Mouse (Mus musculus) cerebellum, adult 8-10 months (tissue): ENCODE data around the gene Foxa3.

Experiments
- DNase-seq: peaks from one replicate; pipeline ENCODE4 v3.0.0; 2022

Foxa3 gene

DNA sequence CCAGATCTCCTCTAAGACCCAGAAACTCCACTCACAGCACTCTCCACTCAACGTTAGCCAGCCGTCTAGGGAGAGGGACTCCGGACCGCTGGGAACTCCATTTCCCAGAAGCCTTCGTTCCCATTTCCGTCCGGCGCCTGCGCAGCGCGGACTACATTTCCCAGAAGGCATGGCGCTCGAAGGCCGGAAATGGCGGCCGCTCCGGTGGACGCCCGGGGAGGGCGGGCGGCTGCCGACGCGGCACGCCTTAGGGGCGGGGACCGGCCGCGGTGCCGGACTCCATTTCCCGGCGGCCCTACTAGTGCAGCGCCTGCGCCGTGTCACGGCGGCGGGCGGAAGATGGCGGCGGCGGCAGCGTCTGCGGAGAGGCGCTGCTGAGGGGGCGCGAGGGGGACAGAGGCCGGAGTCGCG is 763 bp upstream of the Foxa3 start, which contains the start of gene Sympk:
Gene Sympk (plus strand): TSS at position 282 of the 411 bp plus-strand sequence.
- peak; percentile 93 for DNase-seq

DNA sequence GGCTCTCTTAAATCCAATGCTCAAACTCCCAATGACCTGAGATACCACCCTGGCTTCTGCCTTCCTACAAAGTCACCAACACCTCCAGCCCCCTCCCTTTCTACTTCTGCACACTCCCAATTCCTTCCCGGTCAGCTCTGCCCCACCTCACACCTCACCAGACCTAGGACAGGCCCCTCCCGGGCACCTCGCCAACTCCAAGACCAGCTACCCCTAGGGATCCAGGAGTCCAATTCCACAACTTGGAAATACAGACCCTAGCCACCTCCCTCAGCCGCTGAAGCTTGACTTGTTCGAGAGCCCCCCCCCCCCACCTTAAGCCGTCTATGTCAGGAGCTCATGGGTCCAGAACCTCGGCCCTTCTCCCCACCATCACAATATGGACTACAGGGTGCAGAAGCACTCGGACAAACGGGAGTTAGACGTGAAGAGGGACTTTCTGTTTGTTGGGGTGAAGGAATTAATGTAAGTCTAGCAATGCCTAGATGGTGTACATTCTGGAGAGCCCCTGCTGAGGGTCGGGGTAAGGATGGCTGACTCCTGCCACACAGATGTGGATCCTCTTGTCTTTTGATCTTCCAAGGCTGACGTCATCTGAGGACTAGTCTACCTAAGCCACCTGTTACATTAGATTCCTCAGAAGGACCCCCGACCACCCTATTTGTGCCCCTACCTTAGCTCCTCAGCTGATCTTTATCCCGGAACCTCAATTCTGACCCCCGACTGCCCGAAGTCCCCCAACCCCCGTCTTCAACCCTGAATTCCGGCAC is 964 bp downstream of the Foxa3 start:
- DNase-seq, result no peak

DNA sequence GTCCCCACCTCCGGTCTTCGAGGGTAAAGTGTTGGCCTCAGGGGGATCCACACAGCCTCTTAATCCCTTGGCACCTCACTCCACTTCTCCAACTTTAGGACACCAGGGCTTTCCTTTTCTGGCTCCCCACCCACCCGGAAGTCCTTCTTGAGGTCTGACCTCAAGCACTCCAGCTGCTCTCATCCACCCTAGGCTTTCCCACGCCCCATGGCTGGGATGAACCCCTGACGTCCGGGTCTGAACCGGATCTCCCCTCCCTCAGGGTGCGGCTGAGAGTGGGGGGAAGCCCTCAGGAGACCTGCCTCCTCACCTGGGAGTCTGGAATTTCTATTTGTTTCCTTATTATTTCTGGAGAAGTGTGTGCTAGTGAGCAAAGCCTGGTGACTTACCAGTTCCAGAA is 2.3 kb downstream of the Foxa3 start:
- no peak for DNase-seq

DNA sequence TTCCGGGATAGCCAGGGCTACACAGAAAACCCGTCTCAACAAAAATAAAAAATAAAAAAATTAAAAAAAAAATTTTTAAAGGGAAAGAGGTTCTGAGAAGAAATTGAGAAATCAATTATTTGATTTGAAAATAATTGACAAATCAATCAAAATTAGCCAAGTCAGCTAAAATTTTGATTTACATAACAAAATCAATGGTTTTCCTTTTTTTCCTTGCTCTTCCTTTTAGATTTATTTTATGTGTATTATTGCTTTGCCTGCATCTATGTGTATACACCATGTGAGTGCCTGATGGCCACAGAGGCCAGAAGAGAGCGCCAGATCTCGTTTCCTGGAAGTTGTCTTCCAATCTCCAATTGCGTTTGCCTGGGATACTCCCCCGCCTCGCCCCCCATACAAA is 5.4 kb downstream of the Foxa3 start:
- no peak for DNase-seq

DNA sequence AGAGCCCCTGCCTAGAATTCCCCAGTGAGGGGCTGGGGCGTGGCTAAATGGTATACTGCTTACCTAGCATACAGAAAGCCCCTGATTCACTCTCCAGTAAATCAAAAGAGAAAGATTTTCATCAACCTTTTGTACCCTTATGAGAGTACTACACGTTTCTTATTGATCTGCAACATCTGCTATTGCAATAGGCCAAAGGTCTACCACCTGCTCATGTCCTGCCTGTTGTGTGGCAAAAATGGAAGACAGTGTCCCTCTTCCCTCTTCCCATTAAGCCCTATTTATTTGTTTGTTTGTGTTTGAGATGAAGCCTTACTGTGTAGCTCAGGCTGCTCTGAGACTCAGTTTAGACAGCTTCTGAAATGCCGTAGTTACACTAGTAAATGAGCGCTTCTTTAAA is 7.3 kb downstream of the Foxa3 start:
- DNase-seq, result no peak

DNA sequence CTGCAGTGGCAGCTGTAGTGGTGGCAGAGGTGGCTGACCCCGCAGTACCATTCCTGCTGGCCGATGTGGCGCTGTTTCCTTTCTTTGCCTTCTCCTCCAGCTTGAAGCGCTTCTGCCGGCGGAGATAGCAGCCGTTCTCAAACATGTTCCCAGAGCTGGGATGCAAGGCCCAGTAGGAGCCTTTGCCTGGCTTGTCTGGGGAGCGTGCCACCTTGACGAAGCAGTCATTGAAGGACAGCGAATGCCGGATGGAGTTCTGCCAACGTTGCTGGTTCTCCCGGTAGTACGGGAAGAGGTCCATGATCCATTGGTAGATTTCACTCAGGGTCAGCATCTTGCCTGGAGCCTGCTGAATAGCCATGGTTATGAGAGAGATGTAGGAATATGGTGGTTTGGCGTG is 8.9 kb downstream of the Foxa3 start:
- no peak for DNase-seq

DNA sequence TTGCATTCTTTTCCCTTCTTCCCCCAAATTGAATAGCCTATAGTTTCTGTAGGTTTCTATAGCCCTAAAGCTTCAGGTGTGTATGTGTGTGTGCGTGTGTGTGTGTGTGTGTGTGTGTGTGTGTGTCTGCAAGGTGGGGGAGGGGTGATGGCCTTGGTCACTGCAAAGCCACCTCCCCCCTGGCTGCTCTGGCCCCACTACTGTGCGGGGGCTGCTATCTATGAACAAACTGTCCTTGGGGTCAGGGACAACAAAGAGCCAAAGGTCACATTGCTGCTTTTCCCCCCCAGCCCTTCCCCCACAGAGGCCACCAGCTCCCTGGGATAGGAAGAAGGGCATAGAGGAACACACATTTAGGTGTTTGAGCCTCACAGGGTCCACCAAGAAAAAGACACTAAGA is 10.5 kb downstream of the Foxa3 start:
- DNase-seq, result no peak

DNA sequence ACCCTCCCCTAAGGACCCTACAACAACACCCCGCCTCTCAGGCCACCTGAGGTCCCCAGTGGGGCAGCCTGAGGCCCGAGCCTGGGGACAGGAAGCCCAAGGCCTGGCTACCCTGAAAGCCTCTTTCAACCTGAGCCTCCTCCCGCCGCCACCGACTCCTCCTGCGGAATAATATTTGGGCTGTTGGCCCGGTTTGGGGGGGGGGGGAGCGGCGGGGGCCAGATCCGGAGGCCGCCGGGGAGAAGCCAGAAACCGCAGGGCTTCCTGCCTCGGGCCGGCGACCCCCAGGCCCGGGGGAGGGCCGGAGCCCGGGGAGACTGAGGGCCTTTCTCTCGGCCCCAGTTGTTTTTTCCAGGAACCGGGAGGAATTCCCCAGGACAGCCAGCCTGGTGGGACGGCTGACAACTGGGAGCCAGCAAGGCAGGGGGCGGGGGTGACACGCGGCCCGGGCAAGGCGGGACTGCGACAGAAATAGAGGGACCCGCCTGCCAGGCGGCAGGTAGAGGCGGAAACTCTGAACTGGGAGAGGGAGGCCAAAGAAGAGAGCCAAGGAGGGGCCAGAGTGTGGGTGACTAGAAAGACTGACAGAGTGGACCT is 11.2 kb downstream of the Foxa3 start:
- DNase-seq, result no peak

DNA sequence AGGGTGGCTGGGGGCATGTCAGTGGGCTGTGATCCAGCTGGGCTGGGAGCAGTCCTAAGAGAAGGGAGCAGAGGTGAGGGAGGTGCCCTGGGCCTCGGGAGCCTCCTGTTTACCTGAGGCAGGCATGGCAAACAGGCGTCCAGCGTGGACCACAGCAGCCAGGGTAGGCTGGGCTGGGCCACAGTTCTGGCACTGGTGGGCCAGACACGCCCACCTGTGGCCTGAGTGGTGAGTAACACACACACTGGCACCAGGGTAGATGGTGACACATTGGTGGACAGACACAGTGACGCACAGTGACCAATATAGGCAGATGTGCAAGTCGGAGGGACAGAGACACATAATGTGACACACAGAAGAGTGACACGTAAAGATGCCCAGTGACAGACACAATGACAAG is 12.8 kb downstream of the Foxa3 start:
- DNase-seq, result no peak

DNA sequence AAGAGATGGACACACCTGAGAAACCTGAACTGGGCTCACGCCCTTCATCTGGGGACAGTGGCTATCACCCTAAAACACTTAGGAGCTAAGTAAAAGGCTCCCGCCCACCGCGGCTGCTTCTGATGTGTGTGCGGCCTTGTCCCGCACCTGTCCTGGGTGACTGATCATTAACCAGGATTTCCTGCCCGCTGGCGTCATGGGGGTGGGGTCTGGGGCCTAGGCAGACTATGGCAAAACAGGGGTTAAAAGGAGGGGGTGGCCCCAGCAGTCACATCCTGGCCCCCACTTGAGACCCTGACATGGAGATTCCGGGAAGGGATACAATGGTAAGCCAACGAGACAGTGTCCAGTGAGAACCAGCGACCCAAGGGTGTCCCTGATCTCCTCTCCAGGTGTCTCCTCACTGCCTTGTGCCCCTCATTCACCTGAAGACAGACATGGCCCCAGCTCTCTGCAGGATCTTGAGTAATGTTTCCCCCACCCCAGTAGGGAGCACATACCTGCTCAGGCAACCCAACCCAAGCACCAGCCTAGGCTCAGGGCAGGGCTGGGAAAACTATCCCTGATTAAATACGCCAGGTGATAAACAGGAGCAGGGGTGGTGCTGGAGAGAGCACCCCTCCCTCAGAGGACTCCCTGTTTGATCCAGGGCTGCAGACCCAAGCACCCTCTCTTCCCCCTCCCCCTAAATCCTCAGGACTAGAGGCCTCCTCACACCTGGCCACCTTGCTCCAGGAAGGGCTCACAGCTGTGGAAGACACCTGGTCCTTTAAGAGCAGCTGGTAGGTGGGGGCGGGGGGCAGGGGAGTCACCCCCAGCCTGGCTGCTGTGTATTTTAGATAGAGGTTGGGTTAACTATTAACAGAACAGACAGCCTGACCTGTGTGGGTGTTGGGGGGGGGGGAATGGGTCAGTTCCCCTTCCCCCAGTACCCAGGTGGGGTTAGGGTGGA is 16.0 kb downstream of the Foxa3 start:
- DNase-seq, result no peak

DNA sequence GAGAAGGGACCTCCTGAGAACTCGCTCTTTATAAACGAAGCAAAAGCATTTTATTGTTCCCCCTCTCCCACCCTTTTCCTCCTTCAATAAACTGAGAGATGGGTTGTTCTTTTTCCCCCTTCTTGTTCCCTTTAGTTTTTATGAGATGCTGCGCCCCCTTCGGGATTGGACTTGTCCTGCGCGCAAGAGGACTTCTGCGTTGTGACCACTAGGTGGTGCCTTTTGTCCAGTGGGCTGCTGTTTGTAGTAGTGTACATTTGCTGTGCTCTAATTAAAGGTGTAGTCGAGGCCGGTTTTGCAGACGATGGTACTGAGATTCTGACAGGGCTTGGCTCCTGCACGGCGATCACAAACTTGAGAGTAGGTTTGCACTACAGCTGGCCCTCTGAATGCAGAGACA is 16.9 kb downstream of the Foxa3 start:
- peak; percentile 85 for DNase-seq

DNA sequence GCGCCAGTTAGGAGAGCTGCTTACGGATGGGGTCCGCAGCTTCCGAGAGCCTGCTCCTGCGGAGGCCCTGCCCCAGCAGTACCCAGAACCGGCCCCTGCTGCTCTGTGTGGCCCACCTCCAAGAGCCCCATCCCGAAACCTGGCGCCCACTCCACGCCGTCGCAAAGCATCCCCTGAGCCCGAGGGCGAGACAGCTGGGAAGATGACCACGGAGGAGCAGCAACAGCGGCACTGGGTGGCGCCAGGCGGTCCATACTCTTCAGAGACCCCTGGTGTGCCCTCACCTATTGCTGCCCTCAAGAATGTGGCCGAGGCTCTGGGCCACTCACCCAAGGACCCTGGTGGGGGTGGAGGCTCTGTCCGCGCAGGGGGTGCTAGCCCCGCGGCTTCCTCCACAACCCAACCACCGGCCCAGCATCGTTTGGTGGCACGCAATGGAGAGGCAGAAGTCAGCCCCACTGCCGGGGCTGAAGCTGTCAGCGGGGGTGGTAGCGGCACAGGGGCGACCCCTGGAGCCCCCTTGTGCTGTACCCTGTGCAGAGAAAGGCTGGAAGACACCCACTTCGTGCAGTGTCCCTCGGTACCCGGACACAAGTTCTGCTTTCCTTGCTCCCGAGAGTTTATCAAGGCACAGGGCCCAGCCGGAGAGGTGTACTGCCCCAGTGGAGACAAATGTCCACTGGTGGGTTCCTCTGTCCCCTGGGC is 17.8 kb downstream of the Foxa3 start:
- DNase-seq, result no peak

DNA sequence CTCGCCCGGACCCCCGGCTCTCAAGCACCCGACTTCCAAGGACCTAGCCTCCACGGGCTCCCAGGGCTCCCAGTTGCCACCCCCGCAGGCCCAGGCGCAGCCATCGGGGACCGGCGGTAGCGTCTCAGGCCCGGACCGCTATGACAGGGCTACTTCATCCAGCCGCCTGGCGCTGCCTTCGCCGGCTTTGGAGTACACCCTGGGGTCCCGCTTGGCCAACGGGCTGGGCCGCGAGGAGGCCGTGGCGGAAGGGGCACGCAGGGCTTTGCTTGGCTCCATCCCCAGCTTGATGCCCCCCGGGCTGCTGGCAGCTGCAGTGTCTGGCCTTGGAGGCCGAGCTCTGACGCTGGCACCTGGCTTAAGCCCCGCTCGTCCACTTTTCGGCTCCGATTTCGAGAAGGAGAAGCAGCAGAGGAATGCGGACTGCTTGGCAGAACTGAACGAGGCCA is 18.7 kb downstream of the Foxa3 start:
- DNase-seq, result peak; percentile 65

DNA sequence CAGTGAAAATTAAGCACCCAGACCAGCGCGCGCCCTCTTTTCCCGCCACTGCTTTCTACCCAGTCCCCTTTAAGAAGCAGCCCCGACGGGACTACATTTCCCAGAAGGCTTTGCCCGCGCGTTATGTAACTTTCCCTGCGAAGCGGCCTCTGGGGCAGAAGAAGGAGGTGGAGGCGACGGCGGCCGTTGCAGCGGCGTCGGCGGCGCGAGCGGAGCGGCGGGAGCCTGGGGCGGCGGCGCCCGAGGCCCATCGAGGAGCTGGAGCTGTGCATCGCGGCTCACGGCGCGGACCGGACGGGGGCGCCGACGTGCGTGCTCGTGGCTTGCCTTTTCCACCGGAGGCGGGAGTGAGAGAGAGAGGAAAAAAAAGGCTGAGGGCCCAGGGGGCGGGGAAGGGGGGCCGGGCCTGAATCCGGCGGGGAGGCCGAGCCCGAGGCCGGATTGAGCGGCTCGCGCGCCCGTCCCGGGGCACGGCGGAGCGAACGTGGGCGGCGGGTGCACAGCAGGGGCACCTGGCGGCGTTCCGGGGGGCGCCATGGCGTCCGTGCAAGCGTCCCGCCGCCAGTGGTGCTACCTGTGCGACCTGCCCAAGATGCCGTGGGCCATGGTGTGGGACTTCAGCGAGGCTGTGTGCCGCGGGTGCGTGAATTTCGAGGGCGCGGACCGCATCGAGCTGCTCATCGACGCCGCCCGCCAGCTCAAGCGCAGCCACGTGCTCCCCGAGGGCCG is 19.3 kb downstream of the Foxa3 start, which contains the start of gene Irf2bp1:
Gene Irf2bp1 (plus strand): TSS at position 143 of the 729 bp plus-strand sequence.
- DNase-seq, result peak; percentile 96

DNA sequence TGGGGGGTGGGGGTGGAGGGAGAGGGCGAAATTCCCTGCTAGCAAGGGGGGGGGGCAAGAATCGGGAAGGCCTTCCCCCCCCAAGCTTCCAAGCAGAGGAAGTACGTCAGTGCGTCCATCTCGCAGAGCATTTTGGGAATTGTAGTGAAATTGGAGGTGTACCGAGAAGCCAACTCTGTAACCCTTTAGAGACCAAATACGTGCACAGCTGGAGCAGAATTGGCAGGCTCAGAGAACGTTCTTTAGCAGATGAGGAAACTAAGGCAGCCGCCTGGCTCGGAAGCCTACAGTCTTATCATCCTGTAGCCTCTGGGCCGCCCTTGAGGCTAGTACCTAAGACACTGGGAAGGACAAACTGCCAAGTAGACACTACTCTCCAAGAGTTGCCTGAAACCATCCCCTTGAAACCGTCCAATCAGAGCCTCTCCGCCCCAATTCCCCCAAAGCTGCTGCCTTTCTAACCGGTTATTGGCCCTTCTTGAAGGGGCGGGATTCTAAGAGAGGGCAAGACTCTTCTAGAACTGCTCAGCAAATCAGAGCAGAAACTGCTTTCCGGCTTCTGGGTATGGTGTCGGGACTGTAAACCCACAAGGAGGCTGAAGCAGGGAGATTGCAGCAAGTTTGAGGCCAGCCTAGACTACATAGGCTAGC is 20.4 kb downstream of the Foxa3 start:
- DNase-seq, result peak; percentile 80

DNA sequence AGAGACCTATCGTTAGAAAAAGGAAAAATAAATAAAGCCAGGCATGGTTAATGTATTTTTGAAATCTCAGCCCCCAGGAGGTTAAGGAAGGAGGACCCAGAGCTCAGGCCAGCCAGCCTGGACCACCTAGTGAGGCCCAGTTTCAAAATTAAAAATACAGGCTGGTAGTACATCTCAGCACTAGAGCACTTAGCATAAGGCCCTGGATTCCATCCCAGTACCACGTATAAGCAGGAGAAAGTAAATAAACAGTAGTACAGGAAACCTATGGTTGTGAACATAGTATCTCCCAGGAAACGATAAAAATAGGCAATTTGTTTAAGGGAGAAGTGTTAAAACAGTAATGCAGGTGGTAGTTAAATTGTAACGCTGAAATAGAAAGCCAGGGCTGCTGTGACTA is 21.2 kb downstream of the Foxa3 start:
- no peak for DNase-seq

DNA sequence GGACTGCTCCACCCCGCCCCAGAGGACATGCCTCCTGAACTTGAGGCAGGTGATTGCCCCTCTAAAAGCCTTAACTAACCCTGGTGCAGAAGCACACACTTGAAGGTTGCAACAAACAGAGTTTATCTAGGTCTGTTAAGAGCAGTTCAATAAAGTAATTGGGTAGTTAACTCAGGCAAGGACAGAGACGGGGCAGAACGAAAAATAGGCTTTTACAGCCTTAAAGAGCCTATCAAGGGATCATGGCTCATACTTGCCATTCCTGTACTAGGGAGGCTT is 21.6 kb downstream of the Foxa3 start:
- no peak for DNase-seq

DNA sequence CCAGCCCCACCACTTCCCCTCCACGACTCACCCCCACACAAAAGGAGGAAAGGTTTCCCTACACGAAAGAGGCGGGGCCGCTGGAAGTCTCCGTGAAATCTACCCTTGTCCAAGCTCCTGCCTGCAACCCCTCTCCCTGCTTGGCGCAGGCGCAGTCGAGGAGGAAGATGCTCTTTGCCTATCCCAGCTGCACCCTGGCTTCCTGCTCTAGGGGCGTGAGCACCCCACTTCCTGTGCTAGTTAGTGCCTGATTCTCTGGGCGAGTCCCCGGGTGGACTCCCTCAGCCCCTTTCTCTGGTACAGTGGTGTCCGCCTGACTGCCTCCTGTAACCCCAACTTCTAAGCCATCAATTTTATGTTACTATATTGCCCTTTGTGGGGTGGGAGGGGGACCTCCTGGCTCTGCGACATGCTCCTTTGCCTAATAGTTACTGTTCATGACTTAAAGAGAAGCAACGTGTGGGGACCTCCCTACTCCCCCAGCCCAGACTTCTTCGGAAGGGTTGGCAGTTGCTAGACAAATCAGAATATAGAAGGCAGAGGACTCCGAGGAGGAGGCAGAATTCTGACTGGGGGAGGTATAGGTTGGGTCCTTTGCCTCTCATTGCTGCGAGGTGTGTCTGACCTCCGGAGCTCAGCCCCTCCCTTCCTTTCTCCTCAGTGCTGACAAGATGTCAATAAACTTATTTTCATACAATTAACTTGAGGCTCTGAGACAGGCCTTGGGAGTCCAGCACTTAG is 22.1 kb downstream of the Foxa3 start:
- DNase-seq, result no peak

DNA sequence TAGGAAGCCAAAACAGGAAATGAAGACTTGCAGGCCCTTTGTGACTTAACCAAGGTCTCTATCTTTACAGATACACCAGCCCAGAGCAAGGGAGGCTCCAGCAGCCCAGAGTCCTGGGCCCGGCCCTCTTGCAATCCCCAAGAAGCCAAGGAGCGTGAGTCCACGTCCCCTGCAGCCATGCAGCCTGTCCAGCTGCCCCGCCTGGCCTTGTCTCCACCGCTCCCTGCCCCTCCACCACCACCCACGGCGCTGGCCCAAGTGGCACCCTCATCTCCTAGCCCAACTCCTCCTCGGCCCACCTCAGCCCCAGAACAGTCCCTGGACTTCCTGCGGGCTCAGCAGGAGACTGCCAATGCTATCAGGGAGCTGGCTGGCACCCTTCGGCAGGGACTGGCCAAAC is 22.9 kb downstream of the Foxa3 start:
- no peak for DNase-seq

DNA sequence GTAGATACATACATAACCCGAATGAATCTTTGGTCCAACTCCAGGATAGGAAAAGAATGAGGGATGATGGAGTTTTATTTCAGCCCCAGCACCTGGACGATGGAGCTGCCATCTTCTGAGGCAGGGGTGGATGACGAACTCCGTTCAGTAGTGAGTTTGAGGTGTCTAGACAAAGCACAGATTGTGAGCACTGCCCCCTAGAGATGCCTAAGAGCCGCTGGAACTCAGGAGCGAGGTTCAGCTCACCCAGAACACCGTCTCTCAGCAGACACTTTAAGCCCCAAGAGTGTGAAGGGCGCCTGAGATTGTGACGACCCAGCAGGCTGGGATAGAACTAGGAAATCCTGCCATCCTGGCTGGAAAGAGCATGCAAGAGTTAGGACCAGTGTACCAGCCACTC is 24.5 kb downstream of the Foxa3 start:
- DNase-seq, result no peak

DNA sequence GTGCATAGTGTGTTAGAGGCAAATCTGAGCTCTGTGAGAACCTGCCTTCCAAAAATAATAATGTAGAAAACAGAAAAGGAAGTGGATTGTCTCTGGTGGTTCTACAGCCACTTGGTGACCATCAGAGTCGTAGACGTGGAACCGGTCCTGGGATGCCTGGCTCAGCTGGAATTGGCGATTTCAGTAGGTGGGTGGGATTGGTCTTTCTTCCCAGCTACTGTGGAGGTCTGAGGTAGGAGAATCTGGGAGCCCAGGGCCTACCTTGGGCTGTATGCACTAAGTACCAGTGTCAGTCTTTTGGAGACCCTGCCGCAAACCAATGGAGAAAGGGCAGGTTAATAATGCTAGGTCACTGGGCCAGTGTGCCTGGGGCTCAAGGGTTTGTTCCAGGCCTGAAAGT is 30.3 kb downstream of the Foxa3 start:
- DNase-seq, result peak; percentile 15
